Mouse (Mus musculus): ENCODE measurements around the gene Sec24d.

Sec24d gene

GRCm38 (mm10) chr3:123266753-123267651, at the start of gene Sec24d:
Gene Sec24d, plus strand, starts transcription at chr3:123267455.
- peak; percentile 91 for DNase-seq (ENCODE audit: low read depth, low spot score)

- peak; percentile 2 for DNase-seq (ENCODE audit: low read depth, low spot score)
Observed at GRCm38 (mm10) chr3:123218646-123219045, 48.6 kb upstream of the Sec24d start.

GRCm38 (mm10) chr3:123227276-123227675, 40.0 kb upstream of the Sec24d start:
- no peak for DNase-seq (ENCODE audit: low read depth, low spot score)

- no peak for DNase-seq (ENCODE audit: low read depth, low spot score)
Observed at GRCm38 (mm10) chr3:123231639-123232038, 35.6 kb upstream of the Sec24d start.

GRCm38 (mm10) chr3:123234191-123234836, 32.9 kb upstream of the Sec24d start:
- peak; percentile 36 for DNase-seq (ENCODE audit: low read depth, low spot score)

- DNase-seq (ENCODE audit: low read depth, low spot score), result no peak
Observed at GRCm38 (mm10) chr3:123235495-123235894, 31.8 kb upstream of the Sec24d start.

- peak; percentile 2 for DNase-seq (ENCODE audit: low read depth, low spot score)
Observed at GRCm38 (mm10) chr3:123235921-123236320, 31.3 kb upstream of the Sec24d start, which contains the start of gene Synpo2. Gene Synpo2, minus strand, starts transcription at chr3:123236149.

GRCm38 (mm10) chr3:123237039-123237438, 30.2 kb upstream of the Sec24d start:
- DNase-seq (ENCODE audit: low read depth, low spot score), result no peak

- DNase-seq (ENCODE audit: low read depth, low spot score), result no peak
Observed at GRCm38 (mm10) chr3:123237446-123237845, 29.8 kb upstream of the Sec24d start.

- DNase-seq (ENCODE audit: low read depth, low spot score), result no peak
Observed at GRCm38 (mm10) chr3:123244376-123244775, 22.9 kb upstream of the Sec24d start.

- no peak for DNase-seq (ENCODE audit: low read depth, low spot score)
Observed at GRCm38 (mm10) chr3:123245646-123246045, 21.6 kb upstream of the Sec24d start.

- no peak for DNase-seq (ENCODE audit: low read depth, low spot score)
Observed at GRCm38 (mm10) chr3:123256181-123257101, 10.8 kb upstream of the Sec24d start.

GRCm38 (mm10) chr3:123258709-123259108, 8.5 kb upstream of the Sec24d start:
- DNase-seq (ENCODE audit: low read depth, low spot score), result no peak

GRCm38 (mm10) chr3:123264706-123265105, 2.5 kb upstream of the Sec24d start:
- no peak for DNase-seq (ENCODE audit: low read depth, low spot score)

- DNase-seq (ENCODE audit: low read depth, low spot score), result peak; percentile 59
Observed at GRCm38 (mm10) chr3:123267741-123268201, 516 bp downstream of the Sec24d start.

GRCm38 (mm10) chr3:123282866-123283615, 15.8 kb downstream of the Sec24d start:
- DNase-seq (ENCODE audit: low read depth, low spot score), result no peak

GRCm38 (mm10) chr3:123284284-123284683, 17.0 kb downstream of the Sec24d start:
- no peak for DNase-seq (ENCODE audit: low read depth, low spot score)

GRCm38 (mm10) chr3:123285649-123286048, 18.4 kb downstream of the Sec24d start:
- DNase-seq (ENCODE audit: low read depth, low spot score), result no peak

- no peak for DNase-seq (ENCODE audit: low read depth, low spot score)
Observed at GRCm38 (mm10) chr3:123288856-123289570, 21.8 kb downstream of the Sec24d start.

- DNase-seq (ENCODE audit: low read depth, low spot score), result no peak
Observed at GRCm38 (mm10) chr3:123291670-123292069, 24.4 kb downstream of the Sec24d start.

Measured in CD4-positive, CD25-positive, alpha-beta regulatory T cell, adult 2 months (primary cell).